Mouse (Mus musculus): ENCODE measurements at regions not wholly inside any gene's neighbourhood (a gene's known extent, or its start where the extent isn't known, plus 50 kb on each side); places are given as distances from the start of the nearest gene placed in this dataset.
A peak's percentile ranks its signal among the peaks of the same experiment; 100 is the strongest.

GRCm38 (mm10) chr7:136136666-136137065 is 420.5 kb upstream of the Mki67 start:
- H3K9me3 ChIP-seq (ENCODE audit: control insufficient read depth, low read length), result no peaks in the 10 kb centered on the region
- no peak for ATAC-seq (replicated peaks; ENCODE audit: low FRiP score)
- H3K9ac ChIP-seq (ENCODE audit: low read length), result no peak overlapping the region
- H3K4me2 ChIP-seq (ENCODE audit: low read depth, low read length, severe bottlenecking), result no peak overlapping the region
- H3K27ac ChIP-seq (ENCODE audit: low read depth, low read length), result no peak overlapping the region
- no peaks in the 10 kb centered on the region for H3K4me1 ChIP-seq (replicated peaks; ENCODE audit: control insufficient read depth, insufficient read depth, low read length)
- H3K36me3 ChIP-seq (ENCODE audit: control insufficient read depth, insufficient read depth, low read length), result no peaks in the 10 kb centered on the region
- H3K4me3 ChIP-seq (ENCODE audit: low read depth, low read length), result no peak overlapping the region
- no peaks in the 10 kb centered on the region for H3K27me3 ChIP-seq (ENCODE audit: control insufficient read depth, insufficient read depth, low read length)
- 45% methylated on average over 1 of the region's 1 CpGs for WGBS
- DNase-seq (ENCODE audit: low spot score), result no peak

GRCm38 (mm10) chr7:136137341-136137740 is 421.2 kb upstream of the Mki67 start:
- no peak for DNase-seq (ENCODE audit: low spot score)

GRCm38 (mm10) chr7:136137831-136138602 is 421.9 kb upstream of the Mki67 start:
- DNase-seq (ENCODE audit: low spot score), result no peak
- 50% methylated on average over 15 of the region's 15 CpGs for WGBS
- no peaks in the 10 kb centered on the region for H3K9me3 ChIP-seq (ENCODE audit: control insufficient read depth, low read length)

More at GRCm38 (mm10) chr7:136137341-136137740, 421.2 kb upstream of the Mki67 start:
- no peak for ATAC-seq (replicated peaks; ENCODE audit: low FRiP score)
- no peaks in the 10 kb centered on the region for H3K27me3 ChIP-seq (ENCODE audit: control insufficient read depth, insufficient read depth, low read length)
- H3K9ac ChIP-seq (ENCODE audit: low read length), result no peak overlapping the region
- no peak overlapping the region for H3K4me3 ChIP-seq (ENCODE audit: low read depth, low read length)
- no peaks in the 10 kb centered on the region for H3K9me3 ChIP-seq (ENCODE audit: control insufficient read depth, low read length)
- no peaks in the 10 kb centered on the region for H3K36me3 ChIP-seq (ENCODE audit: control insufficient read depth, insufficient read depth, low read length)
- no peak overlapping the region for H3K4me2 ChIP-seq (ENCODE audit: low read depth, low read length, severe bottlenecking)
- WGBS, result 80% methylated on average over 2 of the region's 2 CpGs
- no peaks in the 10 kb centered on the region for H3K4me1 ChIP-seq (replicated peaks; ENCODE audit: control insufficient read depth, insufficient read depth, low read length)
- no peak overlapping the region for H3K27ac ChIP-seq (ENCODE audit: low read depth, low read length)

DNA sequence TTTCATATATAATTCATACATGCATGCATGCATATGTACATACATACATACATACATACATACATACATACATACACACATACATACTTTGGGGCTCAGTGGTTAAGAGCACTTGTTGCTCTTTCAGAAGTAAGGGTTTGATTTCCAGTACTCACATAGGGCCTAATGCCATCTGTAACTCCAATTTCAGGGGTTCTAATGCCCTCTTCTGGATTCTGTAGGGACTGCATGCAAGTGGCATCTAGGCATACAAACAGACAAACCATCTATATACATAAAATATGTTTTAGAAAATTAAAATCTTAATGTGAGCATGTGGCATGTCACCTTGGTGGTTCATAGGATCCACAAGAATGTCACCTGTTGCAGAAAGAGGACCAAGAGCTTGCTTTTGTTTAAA is 426.7 kb upstream of the Mki67 start:
- no peaks in the 10 kb centered on the region for H3K27me3 ChIP-seq (ENCODE audit: control insufficient read depth, insufficient read depth, low read length)
- ATAC-seq (replicated peaks; ENCODE audit: low FRiP score) (no peak), DNase-seq (ENCODE audit: low spot score) (no peak)
- H3K36me3 ChIP-seq (ENCODE audit: control insufficient read depth, insufficient read depth, low read length), result no peaks in the 10 kb centered on the region
- H3K27ac ChIP-seq (ENCODE audit: low read depth, low read length), result no peak overlapping the region
- no peaks in the 10 kb centered on the region for H3K9me3 ChIP-seq (ENCODE audit: control insufficient read depth, low read length)
- no peaks in the 10 kb centered on the region for H3K4me1 ChIP-seq (replicated peaks; ENCODE audit: control insufficient read depth, insufficient read depth, low read length)
- no peak overlapping the region for H3K9ac ChIP-seq (ENCODE audit: low read length)
- H3K4me2 ChIP-seq (ENCODE audit: low read depth, low read length, severe bottlenecking), result no peak overlapping the region
- no peak overlapping the region for H3K4me3 ChIP-seq (ENCODE audit: low read depth, low read length)

More at GRCm38 (mm10) chr7:136137831-136138602, 421.9 kb upstream of the Mki67 start:
- Histone ChIP-seq H3K27me3 (ENCODE audit: control insufficient read depth, insufficient read depth, low read length) (no peaks in the 10 kb centered on the region), H3K4me2 (ENCODE audit: low read depth, low read length, severe bottlenecking) (no peak overlapping the region), H3K36me3 (ENCODE audit: control insufficient read depth, insufficient read depth, low read length) (no peaks in the 10 kb centered on the region), H3K4me3 (ENCODE audit: low read depth, low read length) (no peak overlapping the region), H3K4me1 (replicated peaks; ENCODE audit: control insufficient read depth, insufficient read depth, low read length) (no peaks in the 10 kb centered on the region), H3K9ac (ENCODE audit: low read length) (no peak overlapping the region), H3K27ac (ENCODE audit: low read depth, low read length) (no peak overlapping the region)
- ATAC-seq (replicated peaks; ENCODE audit: low FRiP score), result no peak

- Histone ChIP-seq H3K4me1 (replicated peaks; ENCODE audit: control insufficient read depth, insufficient read depth, low read length) (no peaks in the 10 kb centered on the region), H3K4me2 (ENCODE audit: low read depth, low read length, severe bottlenecking) (no peak overlapping the region), H3K36me3 (ENCODE audit: control insufficient read depth, insufficient read depth, low read length) (no peaks in the 10 kb centered on the region), H3K27ac (ENCODE audit: low read depth, low read length) (no peak overlapping the region), H3K9me3 (ENCODE audit: control insufficient read depth, low read length) (no peaks in the 10 kb centered on the region), H3K9ac (ENCODE audit: low read length) (no peak overlapping the region), H3K27me3 (ENCODE audit: control insufficient read depth, insufficient read depth, low read length) (no peaks in the 10 kb centered on the region), H3K4me3 (ENCODE audit: low read depth, low read length) (no peak overlapping the region)
- ATAC-seq (replicated peaks; ENCODE audit: low FRiP score) (no peak), DNase-seq (ENCODE audit: low spot score) (no peak)
- WGBS, result 76% methylated on average over 5 of the region's 5 CpGs
Observed at GRCm38 (mm10) chr7:136150196-136150595, 434.0 kb upstream of the Mki67 start.

- no peaks in the 10 kb centered on the region for H3K4me1 ChIP-seq (replicated peaks; ENCODE audit: control insufficient read depth, insufficient read depth, low read length)
- 29% methylated on average over 4 of the region's 4 CpGs for WGBS
- DNase-seq (ENCODE audit: low spot score), result peak; percentile 36
- H3K4me3 ChIP-seq (ENCODE audit: low read depth, low read length), result no peak overlapping the region
- H3K9ac ChIP-seq (ENCODE audit: low read length), result no peak overlapping the region
- H3K36me3 ChIP-seq (ENCODE audit: control insufficient read depth, insufficient read depth, low read length), result no peaks in the 10 kb centered on the region
- H3K4me2 ChIP-seq (ENCODE audit: low read depth, low read length, severe bottlenecking), result no peak overlapping the region
- H3K27me3 ChIP-seq (ENCODE audit: control insufficient read depth, insufficient read depth, low read length), result no peaks in the 10 kb centered on the region
- H3K9me3 ChIP-seq (ENCODE audit: control insufficient read depth, low read length), result no peaks in the 10 kb centered on the region
- H3K27ac ChIP-seq (ENCODE audit: low read depth, low read length), result no peak overlapping the region
- no peak for ATAC-seq (replicated peaks; ENCODE audit: low FRiP score)
Observed at GRCm38 (mm10) chr7:136151301-136151930, 435.3 kb upstream of the Mki67 start.

DNA sequence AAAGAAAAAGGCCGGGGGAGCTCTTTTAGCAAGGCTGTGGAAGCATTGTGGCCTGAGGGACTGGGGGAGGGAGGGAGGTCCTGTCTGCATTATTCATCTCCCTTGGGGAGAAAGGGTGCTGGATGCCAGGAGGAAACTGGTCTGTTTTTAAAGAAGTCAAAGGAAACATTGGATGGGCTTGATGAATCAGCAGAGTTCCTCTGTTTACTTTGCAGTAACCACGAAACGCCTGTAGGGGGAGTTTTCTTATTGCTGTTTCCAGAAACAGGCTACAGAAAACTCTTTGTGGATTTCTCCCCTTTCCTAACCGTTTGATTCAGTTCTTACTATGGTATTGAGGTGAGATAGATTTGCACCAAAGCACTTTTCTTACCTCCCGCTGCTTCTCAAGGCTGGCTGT is 436.3 kb upstream of the Mki67 start:
- H3K4me3 ChIP-seq (ENCODE audit: low read depth, low read length), result no peak overlapping the region
- no peak overlapping the region for H3K4me2 ChIP-seq (ENCODE audit: low read depth, low read length, severe bottlenecking)
- no peak for ATAC-seq (replicated peaks; ENCODE audit: low FRiP score)
- no peaks in the 10 kb centered on the region for H3K36me3 ChIP-seq (ENCODE audit: control insufficient read depth, insufficient read depth, low read length)
- H3K9me3 ChIP-seq (ENCODE audit: control insufficient read depth, low read length), result no peaks in the 10 kb centered on the region
- no peak overlapping the region for H3K27ac ChIP-seq (ENCODE audit: low read depth, low read length)
- H3K9ac ChIP-seq (ENCODE audit: low read length), result no peak overlapping the region
- no peaks in the 10 kb centered on the region for H3K27me3 ChIP-seq (ENCODE audit: control insufficient read depth, insufficient read depth, low read length)
- H3K4me1 ChIP-seq (replicated peaks; ENCODE audit: control insufficient read depth, insufficient read depth, low read length), result no peaks in the 10 kb centered on the region
- 28% methylated on average over 5 of the region's 5 CpGs for WGBS
- DNase-seq (ENCODE audit: low spot score), result peak; percentile 69

- Histone ChIP-seq H3K4me2 (ENCODE audit: low read depth, low read length, severe bottlenecking) (no peak overlapping the region), H3K9me3 (ENCODE audit: control insufficient read depth, low read length) (no peaks in the 10 kb centered on the region), H3K27me3 (ENCODE audit: control insufficient read depth, insufficient read depth, low read length) (no peaks in the 10 kb centered on the region), H3K27ac (ENCODE audit: low read depth, low read length) (no peak overlapping the region), H3K4me3 (ENCODE audit: low read depth, low read length) (no peak overlapping the region), H3K4me1 (replicated peaks; ENCODE audit: control insufficient read depth, insufficient read depth, low read length) (no peaks in the 10 kb centered on the region), H3K9ac (ENCODE audit: low read length) (no peak overlapping the region), H3K36me3 (ENCODE audit: control insufficient read depth, insufficient read depth, low read length) (no peaks in the 10 kb centered on the region)
- 76% methylated on average over 3 of the region's 3 CpGs for WGBS
- ATAC-seq (replicated peaks; ENCODE audit: low FRiP score) (no peak), DNase-seq (ENCODE audit: low spot score) (no peak)
Observed at GRCm38 (mm10) chr7:136153621-136154020, 437.5 kb upstream of the Mki67 start.

GRCm38 (mm10) chr7:136159136-136159535 is 443.0 kb upstream of the Mki67 start:
- 36% methylated on average over 4 of the region's 4 CpGs for WGBS
- Histone ChIP-seq H3K9me3 (ENCODE audit: control insufficient read depth, low read length) (no peaks in the 10 kb centered on the region), H3K4me2 (ENCODE audit: low read depth, low read length, severe bottlenecking) (no peak overlapping the region), H3K4me1 (replicated peaks; ENCODE audit: control insufficient read depth, insufficient read depth, low read length) (no peaks in the 10 kb centered on the region), H3K9ac (ENCODE audit: low read length) (no peak overlapping the region), H3K36me3 (ENCODE audit: control insufficient read depth, insufficient read depth, low read length) (no peaks in the 10 kb centered on the region), H3K4me3 (ENCODE audit: low read depth, low read length) (no peak overlapping the region), H3K27me3 (ENCODE audit: control insufficient read depth, insufficient read depth, low read length) (no peaks in the 10 kb centered on the region), H3K27ac (ENCODE audit: low read depth, low read length) (no peak overlapping the region)
- ATAC-seq (replicated peaks; ENCODE audit: low FRiP score) (no peak), DNase-seq (ENCODE audit: low spot score) (no peak)
